Mouse (Mus musculus) embryonic facial prominence, embryonic 10.5 days (tissue): ENCODE measurements at regions not wholly inside any gene's neighbourhood (a gene's known extent, or its start where the extent isn't known, plus 50 kb on each side); places are given as distances from the start of the nearest gene placed in this dataset.

Experiments
- DNase-seq: peaks from one replicate; pipeline ENCODE4 v3.0.0-alpha.2; 2017; ENCODE audit warnings: low spot score
- H3K27ac ChIP-seq: fragments of 300-500 bp; sonication (generic); replicated peaks from 2 replicates; pipeline ENCODE4 v1.5.1; 2016; ENCODE audit warnings: mild to moderate bottlenecking
- H3K27me3 ChIP-seq: fragments of 300-500 bp; sonication (generic); replicated peaks from 2 replicates; pipeline ENCODE4 v1.6.1; 2016; ENCODE audit warnings: low read depth, mild to moderate bottlenecking; ENCODE audit not compliant: poor library complexity, severe bottlenecking
- H3K36me3 ChIP-seq: fragments of 300-500 bp; sonication (generic); replicated peaks from 2 replicates; pipeline ENCODE4 v1.6.1; 2016; ENCODE audit warnings: mild to moderate bottlenecking, moderate library complexity
- H3K4me1 ChIP-seq: fragments of 300-500 bp; sonication (generic); 2 replicates; pipeline ENCODE4 v1.6.1; 2016
- H3K4me3 ChIP-seq: fragments of 300-500 bp; sonication (generic); 2 replicates; pipeline ENCODE4 v1.5.1; 2016; ENCODE audit warnings: mild to moderate bottlenecking, moderate library complexity
- H3K9me3 ChIP-seq: fragments of 300-500 bp; sonication (generic); 2 replicates; pipeline ENCODE4 v1.6.1; 2016; ENCODE audit warnings: mild to moderate bottlenecking
- WGBS: fragments of 180-500 bp; shearing (Covaris S2); methylation state at CpG from one replicate; pipeline ENCODE4 v1.1.7; 2016; 5-methylcytosine and 5-hydroxymethylcytosine counted together

DNA sequence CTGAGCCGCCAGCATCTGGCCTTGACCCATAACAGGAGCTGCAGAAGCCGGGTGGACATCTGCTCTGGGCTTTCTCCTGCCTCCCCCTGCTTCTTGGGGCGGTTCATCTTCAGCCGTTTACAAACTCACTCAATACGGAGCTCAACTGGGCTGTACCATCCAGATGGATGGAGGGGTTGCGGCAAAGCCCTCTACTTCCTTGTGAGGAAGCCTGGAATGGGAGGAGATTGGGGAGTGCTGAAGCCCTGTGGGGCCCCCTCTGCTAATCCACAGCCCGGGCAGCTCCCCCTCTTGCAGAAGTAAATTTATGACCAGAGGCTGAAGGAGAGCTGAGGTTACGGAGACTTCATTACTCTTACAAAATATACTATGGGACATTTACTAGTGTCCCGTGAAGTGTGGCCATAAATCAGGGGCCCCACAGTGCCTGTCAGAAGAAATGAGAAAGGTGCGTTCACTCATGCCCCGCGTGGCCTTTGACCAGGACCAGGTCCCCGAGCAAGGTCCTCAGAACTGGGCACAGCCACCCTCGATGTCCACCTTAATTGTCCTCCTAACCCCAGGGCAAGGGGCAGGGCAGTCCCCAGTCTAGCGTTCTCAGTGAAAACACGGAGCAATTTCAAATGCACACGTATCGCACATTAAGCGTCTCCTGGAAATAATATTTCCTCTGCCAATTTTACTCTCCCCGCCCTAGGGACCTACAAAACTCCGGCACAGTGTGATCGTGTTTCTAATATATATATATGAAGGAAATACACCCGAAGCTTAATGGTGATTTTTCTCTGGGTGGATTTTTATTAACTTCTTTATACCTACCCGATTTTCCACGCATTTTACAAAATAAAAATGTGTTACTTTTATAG, 115.1 kb downstream of the Cdc5l start:
- peak overlapping the region; percentile 8; the same call in 1 of the 2 replicates for H3K27ac ChIP-seq
- H3K27me3 ChIP-seq: peaks cover 6% of the 10 kb centered on the region
- no peak overlapping the region for H3K4me3 ChIP-seq
- H3K4me1 ChIP-seq: peaks cover 39% of the 10 kb centered on the region
- DNase-seq: no peak
- WGBS: 75% methylated on average over 25 of the region's 25 CpGs
- no peaks in the 10 kb centered on the region for H3K9me3 ChIP-seq
- H3K36me3 ChIP-seq: no peaks in the 10 kb centered on the region

- H3K36me3 ChIP-seq: no peaks in the 10 kb centered on the region
- 80% methylated on average over 5 of the region's 5 CpGs for WGBS
- peaks cover 7% of the 10 kb centered on the region for H3K9me3 ChIP-seq
- H3K27me3 ChIP-seq: no peaks in the 10 kb centered on the region; the same call in 1 of the 2 replicates
- no peak for DNase-seq
- H3K27ac ChIP-seq: peak overlapping the region; percentile 69; the same call in 1 of the 2 replicates
- H3K4me3 ChIP-seq: no peak overlapping the region
- peaks cover 17% of the 10 kb centered on the region for H3K4me1 ChIP-seq
Measured at GRCm38 (mm10) chr17:45312510-45313266, 120.8 kb downstream of the Cdc5l start.

GRCm38 (mm10) chr17:45306506-45306905, 127.0 kb downstream of the Cdc5l start:
- 81% methylated on average over 7 of the region's 7 CpGs for WGBS
- Histone ChIP-seq H3K27ac (no peak overlapping the region), H3K4me3 (no peak overlapping the region), H3K4me1 (0 out of 2 replicates have a peak, but pooled peaks cover 4% of the 10 kb centered on the region), H3K27me3 (0 out of 2 replicates have a peak, but pooled peaks cover 3% of the 10 kb centered on the region), H3K9me3 (peaks cover 7% of the 10 kb centered on the region), H3K36me3 (no peaks in the 10 kb centered on the region)
- DNase-seq: no peak

- H3K27me3 ChIP-seq: 0 out of 2 replicates have a peak, but pooled peaks cover 3% of the 10 kb centered on the region
- no peak for DNase-seq
- no peaks in the 10 kb centered on the region for H3K36me3 ChIP-seq
- no peak overlapping the region for H3K27ac ChIP-seq
- 87% methylated on average over 6 of the region's 6 CpGs for WGBS
- no peaks in the 10 kb centered on the region for H3K9me3 ChIP-seq
- no peak overlapping the region for H3K4me3 ChIP-seq
- H3K4me1 ChIP-seq: peaks cover 7% of the 10 kb centered on the region
Measured at GRCm38 (mm10) chr17:45303183-45303582, 130.4 kb downstream of the Cdc5l start.

- peak overlapping the region; percentile 71 for H3K27ac ChIP-seq
- DNase-seq: peak; percentile 53
Measured at GRCm38 (mm10) chr17:45298355-45298754, 135.2 kb downstream of the Cdc5l start.

GRCm38 (mm10) chr17:45297860-45298259, 135.7 kb downstream of the Cdc5l start:
- H3K27ac ChIP-seq: peak overlapping the region; percentile 71
- no peak for DNase-seq
- H3K4me3 ChIP-seq: no peak overlapping the region
- H3K4me1 ChIP-seq: peaks cover 19% of the 10 kb centered on the region
- 69% methylated on average over 3 of the region's 3 CpGs for WGBS
- no peaks in the 10 kb centered on the region for H3K36me3 ChIP-seq
- H3K9me3 ChIP-seq: peaks cover 9% of the 10 kb centered on the region; the same call in 1 of the 2 replicates
- H3K27me3 ChIP-seq: 0 out of 2 replicates have a peak, but pooled peaks cover 1% of the 10 kb centered on the region

More at GRCm38 (mm10) chr17:45298355-45298754, 135.2 kb downstream of the Cdc5l start:
- WGBS: 20% methylated on average over 4 of the region's 4 CpGs
- Histone ChIP-seq H3K36me3 (no peaks in the 10 kb centered on the region), H3K27me3 (0 out of 2 replicates have a peak, but pooled peaks cover 3% of the 10 kb centered on the region), H3K4me3 (no peak overlapping the region), H3K4me1 (peaks cover 14% of the 10 kb centered on the region), H3K9me3 (peaks cover 9% of the 10 kb centered on the region; the same call in 1 of the 2 replicates)

DNA sequence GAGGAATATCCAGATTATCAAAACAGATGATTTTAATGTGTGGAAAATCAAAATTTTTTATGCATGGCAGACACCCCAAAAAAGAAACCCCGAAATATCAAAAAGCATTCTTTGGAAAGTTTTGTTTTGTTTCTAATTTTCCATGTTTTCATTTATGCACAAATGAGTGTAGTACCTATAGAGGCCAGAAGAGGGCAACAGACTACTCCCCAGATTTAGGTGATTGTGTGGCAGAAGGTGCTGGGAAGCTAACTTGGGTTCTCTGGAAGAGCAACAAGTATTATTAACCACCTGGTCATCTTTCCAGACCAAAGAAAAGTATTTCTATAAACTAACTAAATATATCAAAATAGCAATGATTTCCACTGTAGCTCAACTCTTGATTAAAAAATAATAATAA, 137.2 kb downstream of the Cdc5l start:
- Histone ChIP-seq H3K4me1 (peaks cover 28% of the 10 kb centered on the region), H3K4me3 (no peak overlapping the region), H3K9me3 (peaks cover 9% of the 10 kb centered on the region; the same call in 1 of the 2 replicates), H3K27ac (no peak overlapping the region), H3K36me3 (no peaks in the 10 kb centered on the region), H3K27me3 (no peaks in the 10 kb centered on the region)
- no peak for DNase-seq
- WGBS: 89% methylated on average over 1 of the region's 1 CpGs

GRCm38 (mm10) chr17:45294886-45295285, 138.7 kb downstream of the Cdc5l start:
- 71% methylated on average over 4 of the region's 4 CpGs for WGBS
- H3K27ac ChIP-seq: no peak overlapping the region
- H3K36me3 ChIP-seq: no peaks in the 10 kb centered on the region
- H3K9me3 ChIP-seq: peaks cover 9% of the 10 kb centered on the region; the same call in 1 of the 2 replicates
- H3K4me1 ChIP-seq: peaks cover 28% of the 10 kb centered on the region
- no peak for DNase-seq
- no peaks in the 10 kb centered on the region for H3K27me3 ChIP-seq
- H3K4me3 ChIP-seq: no peak overlapping the region

GRCm38 (mm10) chr17:45294256-45294865, 139.2 kb downstream of the Cdc5l start:
- DNase-seq: no peak
- peaks cover 28% of the 10 kb centered on the region for H3K4me1 ChIP-seq
- peaks cover 9% of the 10 kb centered on the region; the same call in 1 of the 2 replicates for H3K9me3 ChIP-seq
- WGBS: 89% methylated on average over 11 of the region's 11 CpGs
- no peak overlapping the region for H3K27ac ChIP-seq
- no peak overlapping the region for H3K4me3 ChIP-seq
- no peaks in the 10 kb centered on the region for H3K36me3 ChIP-seq
- no peaks in the 10 kb centered on the region for H3K27me3 ChIP-seq

DNA sequence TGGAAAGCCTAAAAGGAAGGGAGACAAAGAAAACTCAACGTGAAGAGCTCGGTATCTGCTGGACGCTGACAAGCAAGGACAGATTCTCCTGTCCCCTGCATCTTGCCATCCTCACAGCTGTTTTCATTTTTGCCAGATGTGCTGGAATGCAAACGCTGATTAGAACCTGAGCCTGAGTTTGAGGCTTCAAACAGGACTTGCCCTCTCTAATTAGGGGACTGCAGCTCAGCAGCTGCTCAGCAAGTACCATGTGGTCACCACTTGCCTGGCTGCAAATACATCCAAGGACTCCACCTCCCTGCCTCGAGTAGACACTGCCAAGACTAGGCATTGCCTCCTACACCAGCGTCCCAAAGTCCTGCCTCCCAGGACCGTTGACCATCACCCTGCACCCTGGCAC, 140.7 kb downstream of the Cdc5l start:
- H3K27me3 ChIP-seq: no peaks in the 10 kb centered on the region
- H3K27ac ChIP-seq: peak overlapping the region; percentile 70; the same call in 1 of the 2 replicates
- H3K36me3 ChIP-seq: no peaks in the 10 kb centered on the region
- WGBS: 51% methylated on average over 7 of the region's 7 CpGs
- peaks cover 18% of the 10 kb centered on the region for H3K4me1 ChIP-seq
- peaks cover 9% of the 10 kb centered on the region; the same call in 1 of the 2 replicates for H3K9me3 ChIP-seq
- DNase-seq: peak; percentile 54
- no peak overlapping the region for H3K4me3 ChIP-seq

- H3K9me3 ChIP-seq: no peaks in the 10 kb centered on the region
- H3K4me3 ChIP-seq: no peak overlapping the region
- WGBS: 81% methylated on average over 5 of the region's 5 CpGs
- no peaks in the 10 kb centered on the region for H3K36me3 ChIP-seq
- H3K4me1 ChIP-seq: peaks cover 16% of the 10 kb centered on the region
- no peak overlapping the region for H3K27ac ChIP-seq
- H3K27me3 ChIP-seq: no peaks in the 10 kb centered on the region
- DNase-seq: no peak
Measured at GRCm38 (mm10) chr17:45291052-45291451, 142.5 kb downstream of the Cdc5l start.

DNA sequence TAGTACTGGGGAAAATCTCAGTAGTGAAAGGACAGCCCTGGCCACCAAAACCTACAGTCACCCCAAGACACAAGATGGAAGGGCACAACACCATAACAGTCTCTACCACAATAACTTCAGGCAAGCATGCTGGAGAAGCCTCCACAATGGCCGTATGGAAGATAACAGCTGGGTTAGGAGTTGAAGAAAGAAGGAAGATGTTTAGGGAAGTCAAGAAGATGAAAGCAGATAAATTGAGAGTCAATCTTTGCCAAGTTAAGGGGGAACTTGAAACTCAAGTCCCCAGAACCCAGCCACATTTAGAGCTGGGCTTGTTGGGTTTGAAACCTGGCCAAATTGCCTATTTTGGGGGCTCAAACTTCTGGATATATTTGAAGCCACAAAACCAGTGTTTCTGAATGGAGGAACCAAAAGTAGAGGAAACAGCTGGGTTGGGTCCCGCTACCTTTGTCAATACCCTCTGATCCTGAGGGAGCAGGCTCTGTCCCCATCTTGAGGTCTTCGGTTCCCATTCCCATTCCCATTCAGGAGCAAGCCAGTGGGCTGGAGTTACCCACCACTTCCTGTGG, 147.8 kb downstream of the Cdc5l start:
- no peaks in the 10 kb centered on the region for H3K27me3 ChIP-seq
- no peaks in the 10 kb centered on the region for H3K9me3 ChIP-seq
- no peaks in the 10 kb centered on the region for H3K36me3 ChIP-seq
- no peak overlapping the region for H3K27ac ChIP-seq
- peaks cover under 1% of the 10 kb centered on the region; the same call in 1 of the 2 replicates for H3K4me1 ChIP-seq
- no peak for DNase-seq
- no peak overlapping the region for H3K4me3 ChIP-seq
- WGBS: 87% methylated on average over 3 of the region's 3 CpGs
